Mouse (Mus musculus): ENCODE data around the gene Egfem1.

Egfem1 gene

DNA sequence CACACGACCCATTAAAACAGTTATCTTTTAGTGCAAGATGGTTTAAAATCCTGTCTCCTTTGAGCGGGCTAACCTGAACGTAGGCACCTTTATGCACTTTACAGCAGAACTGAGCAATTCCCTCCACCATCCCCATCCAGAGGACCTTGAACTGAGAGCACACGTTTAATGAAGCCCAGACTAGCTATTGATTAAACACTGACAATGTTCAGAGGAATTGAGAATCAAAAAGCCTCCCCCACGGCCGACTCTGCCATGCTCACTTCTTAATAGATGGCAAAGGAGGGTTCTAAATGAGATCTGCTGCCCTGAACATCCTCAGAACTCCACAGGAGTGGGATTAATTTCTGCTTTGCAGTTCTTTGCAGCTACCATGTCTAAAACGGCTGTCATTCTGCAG, 520.3 kb downstream of the Egfem1 start:
- no peak for DNase-seq

DNA sequence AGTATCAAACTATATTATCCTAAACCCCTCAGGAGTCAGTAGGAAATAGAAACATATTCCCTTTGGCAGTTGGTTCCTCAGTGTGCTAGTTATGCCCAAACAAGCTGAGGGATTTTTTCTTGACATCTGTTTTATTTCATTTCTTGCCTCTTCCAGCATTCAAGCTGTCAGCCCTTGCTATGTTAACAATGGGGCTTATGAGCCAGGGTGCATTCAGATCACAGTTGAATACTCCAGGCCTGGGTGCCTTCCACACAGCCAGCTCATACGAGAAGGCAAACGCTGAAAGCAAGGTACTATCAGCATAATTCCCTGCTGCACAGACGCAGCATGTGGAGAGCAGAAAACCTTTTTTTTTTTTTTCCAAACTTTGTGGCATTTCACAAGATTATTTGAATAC, 526.9 kb downstream of the Egfem1 start:
- DNase-seq = no peak

DNA sequence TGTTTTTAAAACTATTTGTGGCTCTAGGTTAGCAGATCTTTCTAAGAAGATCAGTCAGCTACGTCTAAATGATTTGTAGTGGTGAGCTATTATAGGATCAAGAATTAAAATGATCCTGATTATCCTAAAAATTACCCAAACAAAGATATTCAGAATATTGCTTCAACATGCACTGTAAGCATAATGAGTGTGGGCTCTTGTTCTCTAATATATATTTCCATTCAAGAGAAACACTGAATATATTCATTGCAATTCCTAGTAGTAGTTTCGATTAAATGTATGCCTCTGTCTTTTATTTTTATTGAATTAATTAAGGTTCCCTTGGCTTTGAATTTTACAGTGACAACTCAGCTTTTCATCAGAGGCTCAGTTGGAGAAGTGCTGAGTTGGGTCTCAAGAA, 527.4 kb downstream of the Egfem1 start:
- no peak for DNase-seq

DNA sequence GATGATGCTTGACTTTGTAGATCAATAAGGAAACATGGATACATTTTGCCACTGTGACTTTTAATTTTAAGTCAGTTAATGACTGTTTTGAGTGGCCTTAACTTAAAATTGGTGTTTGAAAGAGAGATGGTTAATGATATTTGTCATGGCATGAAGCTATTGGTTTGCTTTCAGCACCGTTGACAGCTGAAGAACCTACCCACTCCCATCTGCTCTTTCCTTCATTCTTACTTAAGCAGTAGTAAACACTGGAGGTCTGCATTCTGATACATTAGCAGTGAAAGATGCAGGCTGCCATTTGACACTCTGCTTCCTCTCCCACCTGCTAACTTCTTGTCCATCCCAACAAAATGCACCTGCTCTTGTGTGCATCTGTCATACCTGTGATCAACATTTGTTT, 537.8 kb downstream of the Egfem1 start:
- no peak for DNase-seq

DNA sequence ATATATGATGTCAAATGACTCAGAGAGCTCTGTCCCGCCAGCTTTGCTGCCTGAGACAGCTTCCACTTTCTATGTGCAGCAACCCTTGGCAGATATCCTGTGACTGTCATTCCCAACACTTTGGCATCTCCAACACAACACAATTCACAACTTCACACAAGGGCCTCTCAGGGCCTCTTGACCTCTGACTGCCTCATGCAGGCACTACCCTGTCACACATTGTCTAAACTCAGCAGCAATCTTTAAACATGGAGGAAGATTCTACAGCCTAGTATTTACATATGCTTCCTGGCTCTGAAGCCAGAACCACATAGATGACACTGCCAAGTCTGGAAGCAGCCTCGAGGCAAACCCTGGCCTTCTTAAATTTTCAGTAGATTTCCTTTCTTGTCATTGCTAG, 558.0 kb downstream of the Egfem1 start:
- no peak for DNase-seq

DNA sequence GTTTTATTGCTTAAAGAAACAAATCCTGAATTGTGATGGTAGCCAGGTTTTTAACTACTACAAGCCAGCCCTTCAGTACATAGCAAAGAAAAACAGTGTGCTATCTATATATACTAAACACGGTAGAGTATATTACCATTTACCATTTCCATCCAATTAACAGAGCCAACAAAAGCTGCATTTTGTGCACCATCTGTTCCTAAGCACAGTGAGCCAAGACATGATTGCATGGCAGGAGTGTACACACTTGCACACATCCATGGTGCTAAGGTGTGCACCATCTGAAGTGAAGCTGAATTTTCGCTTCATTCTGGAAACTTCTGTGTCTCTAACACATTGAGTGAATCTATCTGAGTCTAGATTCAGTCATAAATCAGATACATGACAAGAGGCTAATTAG, 585.0 kb downstream of the Egfem1 start:
- DNase-seq = no peak

DNA sequence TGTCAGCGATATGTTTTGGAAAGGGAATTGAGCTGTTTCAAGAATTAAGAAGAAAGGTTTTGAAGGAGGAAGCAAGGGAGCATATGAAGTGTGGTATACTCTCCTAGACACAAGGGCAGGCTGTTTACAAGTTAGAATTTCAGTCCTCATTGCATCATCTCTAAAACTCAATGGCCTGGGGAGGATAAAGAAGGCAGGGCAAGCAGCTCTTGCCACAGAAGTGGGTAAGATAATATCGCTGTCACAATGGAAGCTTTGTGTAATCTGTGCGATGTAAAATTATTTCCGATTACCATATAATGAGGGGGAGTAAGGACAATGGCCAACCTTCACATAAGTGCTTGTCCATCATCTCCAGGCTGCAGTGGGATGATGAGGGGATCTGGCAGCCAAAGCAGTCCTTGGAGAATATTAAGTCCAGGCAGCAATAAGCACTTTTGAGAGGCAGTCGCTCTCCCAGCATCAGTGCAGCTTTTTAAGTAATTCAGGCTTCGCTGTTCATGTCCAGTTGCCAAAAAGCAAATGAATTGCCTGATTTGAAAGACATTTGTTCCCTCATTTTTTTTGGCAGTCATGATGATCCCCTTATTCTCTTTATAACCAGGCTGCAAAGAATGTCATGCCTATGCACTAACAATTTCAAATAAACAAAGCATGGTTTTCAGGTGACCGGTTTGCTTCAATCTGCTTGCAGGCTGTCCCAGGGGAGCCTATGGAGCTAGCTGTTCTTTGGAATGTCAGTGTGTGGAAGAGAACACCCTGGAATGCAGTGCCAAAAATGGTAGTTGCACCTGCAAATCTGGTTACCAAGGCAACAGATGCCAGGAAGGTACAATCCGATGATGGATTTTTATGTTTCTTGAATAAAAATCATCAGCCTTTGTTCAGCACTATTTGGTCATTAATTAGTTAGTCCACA, 607.8 kb downstream of the Egfem1 start:
- DNase-seq = no peak

DNA sequence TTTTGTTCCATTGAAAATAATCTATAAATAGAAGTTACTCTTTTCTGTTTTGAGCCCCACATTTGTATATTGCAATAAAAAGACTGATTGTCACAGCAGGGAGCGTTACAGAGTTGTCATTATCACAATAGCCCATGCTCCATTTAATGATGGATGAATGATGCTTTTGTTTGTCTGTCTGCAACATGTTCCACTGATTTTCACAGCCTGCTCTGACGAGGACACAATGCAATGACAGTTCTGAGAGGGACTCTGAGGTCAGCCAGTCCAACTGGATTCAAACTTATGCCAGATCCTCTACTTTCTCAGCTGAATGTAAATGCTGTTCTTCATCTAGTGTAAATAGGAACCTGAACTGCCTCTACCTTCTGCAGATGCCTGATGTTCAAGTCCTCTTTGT, 619.3 kb downstream of the Egfem1 start:
- no peak for DNase-seq

DNA sequence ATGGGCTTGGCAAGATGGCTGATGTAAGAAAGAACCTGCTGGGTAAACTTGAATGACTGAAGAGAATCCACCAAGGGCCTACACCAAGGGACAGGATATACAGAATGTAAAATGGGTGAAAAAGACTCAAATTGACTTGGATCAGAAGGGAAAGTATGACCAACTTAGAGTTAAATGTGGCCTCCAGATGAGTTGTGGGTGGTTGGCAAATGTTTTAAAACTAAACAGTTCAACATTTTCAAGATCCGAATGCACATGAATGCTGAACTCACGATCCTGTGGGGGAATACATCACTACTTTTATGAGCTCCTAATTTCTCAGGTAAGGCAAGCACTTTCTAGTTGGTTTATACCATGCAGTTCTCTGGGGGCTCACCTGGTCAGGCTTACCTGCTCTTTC, 625.0 kb downstream of the Egfem1 start:
- no peak for DNase-seq

DNA sequence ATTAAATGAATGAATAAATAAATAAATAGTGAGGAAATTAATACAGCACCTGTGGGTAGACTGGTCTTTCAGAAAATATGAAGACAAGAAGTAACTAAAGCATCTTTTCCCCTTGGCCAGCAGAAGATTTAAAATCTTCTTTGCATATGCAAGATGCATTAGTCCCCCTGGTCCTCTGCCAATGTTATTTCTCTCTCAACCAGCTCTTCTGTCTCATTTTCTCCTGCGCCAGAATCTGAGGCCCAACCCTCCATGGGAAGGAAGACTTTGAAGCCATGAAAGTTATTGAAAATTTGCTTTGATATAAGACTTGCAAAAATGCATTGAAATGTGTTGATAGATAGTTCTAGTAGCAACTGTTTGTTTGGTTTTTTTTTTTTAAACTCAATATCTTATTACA, 625.6 kb downstream of the Egfem1 start:
- no peak for DNase-seq

DNA sequence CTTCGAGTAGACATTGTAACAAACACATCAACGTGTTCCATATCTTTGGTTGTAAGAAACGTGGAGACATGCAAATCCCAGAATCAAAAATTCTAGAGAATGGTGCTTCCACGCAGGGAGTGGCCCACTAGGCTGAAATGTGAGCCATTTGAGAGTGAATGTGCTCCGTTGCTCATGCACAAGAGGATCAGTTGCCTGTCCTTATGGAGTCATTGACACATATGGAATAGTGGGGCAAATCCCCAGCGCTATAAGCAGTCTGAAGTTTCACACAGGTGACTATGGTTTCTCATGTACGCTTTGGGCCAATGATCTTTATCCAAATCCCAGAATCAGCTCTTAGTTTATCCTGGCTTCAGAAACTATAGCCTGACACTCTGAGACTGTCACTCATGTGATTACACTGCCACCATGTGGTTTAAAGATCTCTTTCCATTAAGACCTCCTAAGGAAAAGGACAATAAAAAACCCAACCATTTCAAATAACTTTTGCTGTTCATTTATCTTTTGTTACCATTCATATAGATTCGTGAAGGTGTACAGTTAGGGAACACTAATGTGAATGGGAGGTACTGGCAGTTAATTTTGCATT, 644.6 kb downstream of the Egfem1 start:
- DNase-seq = no peak

DNA sequence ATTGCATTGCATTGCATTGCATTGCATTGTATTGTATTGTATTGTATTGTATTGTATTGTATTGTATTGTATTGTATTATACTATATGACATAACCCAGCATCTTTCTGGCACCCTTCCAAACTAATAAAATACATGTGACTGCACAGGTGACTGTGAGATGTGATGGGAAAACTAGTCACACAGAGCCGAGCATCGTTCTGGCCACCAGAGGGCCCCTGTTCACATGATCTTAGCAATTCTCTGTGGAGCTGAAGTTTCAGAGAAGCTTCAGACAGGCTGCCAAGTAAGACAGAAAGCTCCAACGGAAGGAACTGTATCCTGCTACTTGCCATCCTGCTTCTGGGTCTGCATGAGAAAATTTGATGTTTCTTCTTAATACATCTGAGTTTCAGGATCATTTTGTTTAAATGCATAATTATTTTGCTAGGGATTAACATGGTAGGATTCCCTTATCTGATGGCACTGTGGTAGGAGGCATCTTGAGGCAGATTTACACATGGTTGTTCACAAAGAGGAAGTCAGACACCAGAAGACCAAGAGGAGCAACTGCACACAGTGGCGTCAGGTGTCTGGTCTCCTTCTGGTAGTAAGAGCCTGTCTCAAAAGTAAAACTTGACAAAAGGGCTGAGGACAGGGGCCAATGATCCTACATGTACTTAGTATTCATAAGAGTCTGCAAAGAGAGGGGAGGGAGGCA, 648.4 kb downstream of the Egfem1 start:
- no peak for DNase-seq

DNA sequence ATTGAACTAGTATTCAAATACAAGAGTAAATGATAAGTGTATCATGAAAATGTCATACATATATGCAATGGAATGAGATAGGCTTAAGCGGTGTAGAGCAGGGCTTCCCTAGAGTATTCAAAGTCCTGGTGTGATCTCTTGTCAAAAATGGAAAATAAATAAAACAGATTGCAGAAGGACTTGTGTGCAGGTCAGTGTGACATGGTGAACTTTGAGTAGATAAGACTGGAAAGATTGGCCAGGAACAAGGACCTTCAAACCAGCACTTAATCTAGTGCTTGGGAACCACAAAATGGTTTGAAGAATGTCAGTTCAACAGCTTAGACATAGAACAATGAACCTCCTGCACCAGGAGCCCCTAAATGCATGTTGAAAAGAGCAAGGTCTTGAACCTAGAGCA, 649.7 kb downstream of the Egfem1 start:
- no peak for DNase-seq

DNA sequence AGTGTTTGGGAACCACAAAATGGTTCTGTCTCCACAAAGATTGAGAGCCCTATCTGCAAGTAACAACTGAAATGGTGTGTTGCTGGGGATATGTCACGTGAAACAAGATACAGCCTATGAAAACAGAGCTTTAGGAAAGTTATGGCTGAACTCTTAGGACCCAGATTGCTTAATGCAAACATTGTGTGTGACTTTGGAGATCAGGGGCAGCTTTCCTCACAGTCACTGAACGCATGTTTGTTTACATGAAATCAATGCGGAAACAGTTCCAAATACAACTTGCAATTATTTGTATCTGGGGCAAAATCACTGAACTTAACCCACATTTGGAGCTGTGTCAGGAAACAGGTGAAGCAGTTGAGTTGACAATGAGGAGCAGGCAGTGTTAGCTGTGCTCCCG, 650.8 kb downstream of the Egfem1 start:
- no peak for DNase-seq

DNA sequence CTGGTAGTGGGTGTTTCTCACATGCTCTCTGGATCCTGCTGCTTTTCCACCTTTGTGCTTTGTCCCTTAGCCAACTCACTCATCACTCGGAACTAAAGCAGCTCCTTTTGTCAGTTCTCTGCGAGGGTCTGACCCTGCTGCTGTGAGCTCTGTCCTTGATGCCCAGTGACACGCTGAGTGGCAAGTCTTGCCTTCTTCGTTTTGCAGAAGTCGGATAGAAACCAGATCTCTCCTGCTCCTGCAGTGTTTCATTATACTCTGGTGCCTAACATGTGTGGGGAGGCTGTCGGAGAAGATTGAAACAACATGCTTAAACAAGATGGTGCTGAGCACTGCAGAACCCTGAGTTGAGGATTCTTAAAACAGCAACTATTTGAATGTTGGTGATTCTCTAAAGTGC, 652.4 kb downstream of the Egfem1 start:
- DNase-seq = no peak

DNA sequence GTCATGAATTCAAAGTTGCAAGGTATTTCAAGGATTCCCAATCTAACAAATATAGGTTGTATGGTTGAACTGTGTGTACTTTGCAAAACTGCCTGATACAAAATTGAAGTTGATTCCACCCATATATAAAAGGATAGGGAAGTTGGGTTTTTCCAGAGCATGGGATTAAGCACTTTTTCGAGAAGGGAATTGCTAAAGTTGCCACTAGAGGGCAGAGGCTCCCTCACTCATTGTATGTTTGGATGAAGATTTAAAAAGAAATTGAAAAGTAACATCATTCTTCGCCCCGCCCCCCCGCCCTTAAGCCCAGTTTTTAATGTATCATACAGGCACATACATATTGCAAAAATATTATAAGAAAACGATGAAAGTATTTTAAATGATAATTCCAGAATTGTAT, 657.5 kb downstream of the Egfem1 start:
- no peak for DNase-seq

All from B cell, adult 2 months (primary cell).